Mouse (Mus musculus) intestine, embryonic 16.5 days (tissue): ENCODE results near the gene Arhgef12. TPM values are rescaled to one million over a fixed set of nuclear protein-coding genes. Genes with fewer than 3 reads are reported as not detected.

Experiments used
- polyA plus RNA-seq: library from polyadenylated mRNA; unstranded; fragments of >200 nt; fragmentation: Nextera tagmentation; extraction: Ambion mirVana; gene quantifications from 2 replicates; pipeline ENCODE4 v1.2.1, GENCODE M21; 2015

Arhgef12 gene
- polyA plus RNA-seq, 1 experiment from 2014 or later = 5.6 TPM

Other genes starting within 250 kb of the Arhgef12 start
- 1.1 TPM in 2 replicates for gene Grik4, start 162.7 kb downstream of the Arhgef12 start, polyA plus RNA-seq
- gene Tmem136, start 9.3 kb upstream of the Arhgef12 start, polyA plus RNA-seq = 3.3 and 3.4 TPM in 2 replicates
- 0.24 and 0.34 TPM in 2 replicates for gene Pou2f3, start 103.1 kb upstream of the Arhgef12 start, polyA plus RNA-seq
- 11.8 and 44.1 TPM in 2 replicates for gene Oaf, start 132.7 kb upstream of the Arhgef12 start, polyA plus RNA-seq
- gene Trim29, start 203.6 kb upstream of the Arhgef12 start, polyA plus RNA-seq = 0.87 and 1.0 TPM in 2 replicates